Mouse (Mus musculus) CD4-positive, CD25-positive, alpha-beta regulatory T cell, adult 4 months (primary cell): ENCODE results near the gene Mrpl51. TPM values are rescaled to one million over a fixed set of nuclear protein-coding genes. Genes with fewer than 3 reads are reported as not detected.
"Not testable (repeated sequence)": the region's sequence is repeated elsewhere in the genome, so short reads cannot be mapped to it uniquely, and the experiment has no call there.

ENCODE experiments used
- ATAC-seq: one replicate; pipeline ENCODE4 v1.8.0; 2017
- polyA plus RNA-seq, 2 experiments: library from polyadenylated mRNA; unstranded; fragments of 100-300 nt; shearing (Covaris generic); gene quantifications; one replicate each; pipeline ENCODE4 v1.2.1; 2017

The Mrpl51 gene
- polyA plus RNA-seq, 2 experiments from 2014 or later = 67.5 to 77.7 TPM

- ATAC-seq = no peak
These were observed 31.1 kb upstream of the Mrpl51 start for GRCm38 (mm10) chr6:125160558-125160853.

GRCm38 (mm10) chr6:125160854-125161760, 30.5 kb upstream of the Mrpl51 start:
- no peak for ATAC-seq

DNA sequence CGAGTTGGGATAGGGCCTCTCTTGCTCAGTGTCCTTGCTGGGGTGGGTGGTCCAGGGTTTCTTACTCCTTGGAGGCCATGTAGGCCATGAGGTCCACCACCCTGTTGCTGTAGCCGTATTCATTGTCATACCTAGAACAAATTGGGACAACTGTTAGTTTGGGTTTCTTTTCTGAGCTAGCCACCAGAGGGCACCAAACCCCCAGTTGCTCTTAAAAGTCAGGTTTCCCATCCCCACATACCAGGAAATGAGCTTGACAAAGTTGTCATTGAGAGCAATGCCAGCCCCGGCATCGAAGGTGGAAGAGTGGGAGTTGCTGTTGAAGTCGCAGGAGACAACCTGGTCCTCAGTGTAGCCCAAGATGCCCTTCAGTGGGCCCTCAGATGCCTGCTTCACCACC, 29.6 kb upstream of the Mrpl51 start:
- peak; percentile 9 for ATAC-seq

- ATAC-seq = not testable (repeated sequence)
These were observed 28.8 kb upstream of the Mrpl51 start for GRCm38 (mm10) chr6:125162615-125163305.

GRCm38 (mm10) chr6:125163801-125164657, 27.6 kb upstream of the Mrpl51 start:
- no peak for ATAC-seq

- peak; percentile 24 for ATAC-seq
These were observed 26.8 kb upstream of the Mrpl51 start for GRCm38 (mm10) chr6:125164672-125165327.

- peak; percentile 89 for ATAC-seq
These were observed 26.2 kb upstream of the Mrpl51 start for GRCm38 (mm10) chr6:125165328-125165891.

DNA sequence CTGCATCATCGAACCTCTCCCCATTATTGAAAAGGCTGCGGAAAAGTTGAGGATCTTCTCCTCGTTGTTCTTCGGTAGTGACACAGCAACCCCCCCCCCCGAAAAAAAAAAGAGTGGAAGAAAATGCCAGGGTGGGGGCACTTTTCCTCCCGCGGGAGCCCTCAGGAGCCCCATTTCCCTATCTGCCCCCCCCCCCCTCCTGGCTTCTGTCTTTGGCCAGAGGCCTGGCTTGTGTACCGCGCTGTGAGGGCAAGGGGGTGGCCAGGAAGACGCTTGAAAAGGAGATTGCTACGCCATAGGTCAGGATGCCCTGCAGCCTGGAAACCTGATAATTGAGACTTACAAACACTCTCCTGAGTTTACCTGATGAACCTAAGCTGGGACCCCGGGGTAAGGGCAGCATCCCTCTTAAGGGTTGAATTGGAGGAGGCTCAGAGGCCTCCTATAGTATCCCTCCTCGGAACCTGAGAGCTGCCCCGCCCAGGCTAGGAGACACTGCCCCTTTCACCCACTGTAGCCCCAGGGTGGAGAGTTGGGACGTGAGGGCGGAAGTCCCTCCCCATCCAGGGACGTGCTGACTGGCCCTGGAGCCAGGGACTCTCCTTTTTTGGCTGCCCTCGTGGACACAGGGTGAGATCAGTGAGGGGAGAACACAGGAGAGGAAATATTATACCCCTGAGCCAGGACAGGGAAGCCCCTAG, 25.4 kb upstream of the Mrpl51 start, which contains the start of gene Gapdh:
TSS of gene Gapdh (minus strand) at position 417 of the 701 bp plus-strand sequence.
- no peak for ATAC-seq

DNA sequence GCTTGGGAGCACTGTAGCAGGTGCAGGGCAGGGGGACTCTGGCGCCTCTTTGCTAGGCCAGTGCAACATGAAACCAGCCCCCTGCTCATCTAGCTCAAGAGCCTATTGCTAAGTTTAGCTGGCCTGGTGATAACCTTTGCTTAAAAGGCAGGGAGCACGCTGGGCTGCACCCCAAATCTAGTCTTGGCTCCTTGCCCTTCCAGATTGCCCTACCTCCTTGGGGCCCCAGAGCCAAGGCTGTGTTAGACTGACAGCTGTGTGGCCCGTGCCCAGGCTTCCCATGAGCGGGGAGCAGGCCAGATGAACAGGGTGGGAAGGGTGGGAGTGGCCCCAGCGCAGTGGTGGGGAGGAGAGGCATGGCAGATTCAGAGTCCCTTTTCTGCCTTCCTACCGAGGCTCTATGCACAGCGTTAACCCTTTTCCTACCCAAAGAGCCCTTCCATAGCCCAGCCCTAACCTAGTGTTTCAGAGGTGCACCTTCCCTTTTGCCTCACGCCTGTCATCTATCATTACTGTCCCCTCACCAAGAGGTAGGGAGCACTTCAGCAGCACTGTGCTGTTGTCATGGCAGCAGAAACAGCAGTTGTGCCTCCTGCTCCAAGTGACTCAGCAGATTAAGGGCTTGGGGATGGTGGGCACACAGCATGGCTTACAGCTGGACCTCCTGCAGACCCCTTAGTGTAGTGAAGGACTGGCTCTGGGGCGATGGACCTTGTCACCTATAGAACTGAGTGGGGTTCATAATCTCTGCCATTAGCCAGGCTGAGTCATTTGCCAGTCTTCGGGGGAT, 24.5 kb upstream of the Mrpl51 start:
- ATAC-seq = no peak

DNA sequence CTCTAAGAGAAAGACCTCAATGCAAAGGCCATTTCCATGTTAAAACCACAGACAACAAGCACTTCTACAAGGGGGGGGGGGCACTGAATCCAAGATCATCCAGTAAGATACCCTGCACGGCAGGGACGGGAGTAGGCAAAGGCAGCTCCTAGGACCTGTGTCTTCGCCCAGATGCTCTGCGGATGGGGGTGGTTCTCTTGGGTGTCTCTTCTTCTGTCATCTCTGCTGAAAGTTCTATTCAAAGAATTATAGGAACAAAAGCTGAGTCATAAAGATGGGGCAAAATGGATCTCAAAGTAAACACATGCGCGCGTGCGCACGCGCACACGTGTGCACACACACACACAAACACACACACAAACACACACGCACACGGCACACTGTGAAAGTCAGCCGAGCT, 23.5 kb upstream of the Mrpl51 start:
- no peak for ATAC-seq

DNA sequence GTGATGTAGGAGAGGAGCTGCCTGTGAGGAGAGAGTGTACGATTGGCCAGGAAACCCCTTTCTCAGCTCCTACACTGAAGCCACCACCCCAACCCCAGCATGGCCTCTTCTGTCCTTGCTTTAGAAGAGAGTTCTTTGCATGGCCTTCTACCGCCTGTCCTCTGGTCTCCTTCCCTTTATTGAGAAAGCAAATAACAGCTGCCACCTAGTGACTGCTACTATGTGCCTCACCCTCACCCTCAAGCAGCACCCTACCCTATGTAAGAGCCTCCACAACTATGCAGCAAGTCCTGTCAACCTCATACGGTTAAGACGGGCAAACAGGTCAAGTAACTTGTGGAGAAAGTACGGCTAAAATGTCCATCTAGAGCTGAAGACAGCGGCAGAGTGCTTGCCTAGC, 21.4 kb upstream of the Mrpl51 start:
- ATAC-seq = no peak

DNA sequence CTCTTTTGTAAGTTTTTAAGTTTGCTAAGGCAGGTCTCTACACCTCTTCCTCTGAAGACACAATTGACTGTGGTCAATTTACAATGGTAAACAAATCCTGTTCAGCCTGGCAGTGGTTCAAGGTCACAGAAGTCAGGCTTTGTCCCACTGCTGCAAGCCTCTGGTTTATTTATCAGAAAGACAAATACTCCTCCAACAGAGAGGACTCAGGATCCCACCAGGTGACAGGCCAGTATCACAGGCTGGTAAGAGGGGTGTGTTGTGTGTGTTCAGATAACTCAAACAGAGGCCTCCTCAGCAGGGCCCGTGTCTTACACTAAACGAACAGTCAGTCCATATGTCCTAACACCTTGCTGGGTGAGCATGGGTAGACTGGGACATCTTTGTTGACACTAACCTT, 19.1 kb upstream of the Mrpl51 start:
- ATAC-seq = no peak

GRCm38 (mm10) chr6:125173256-125173655, 18.3 kb upstream of the Mrpl51 start:
- ATAC-seq = no peak

DNA sequence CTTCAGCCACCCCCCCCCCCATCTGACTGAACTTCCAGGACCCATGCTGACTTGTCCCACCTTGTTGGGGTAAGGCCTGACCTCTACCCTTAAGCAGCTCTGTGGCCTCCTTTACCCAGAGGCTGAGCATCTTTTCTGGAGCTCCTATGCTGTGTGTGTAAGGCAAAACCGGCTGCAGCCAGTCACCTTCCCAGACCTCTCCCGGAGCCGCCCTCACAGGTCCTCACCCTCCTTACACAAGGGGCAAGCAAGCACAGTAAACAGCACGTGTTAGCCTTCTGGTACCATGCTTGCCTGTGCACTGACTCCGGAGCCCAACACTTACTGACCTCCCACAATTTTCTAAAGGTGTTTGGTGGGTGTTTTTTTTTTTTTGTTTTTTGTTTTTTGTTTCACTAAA, 16.1 kb upstream of the Mrpl51 start:
- no peak for ATAC-seq

- ATAC-seq = no peak
These were observed 12.0 kb upstream of the Mrpl51 start for GRCm38 (mm10) chr6:125179601-125180000.

DNA sequence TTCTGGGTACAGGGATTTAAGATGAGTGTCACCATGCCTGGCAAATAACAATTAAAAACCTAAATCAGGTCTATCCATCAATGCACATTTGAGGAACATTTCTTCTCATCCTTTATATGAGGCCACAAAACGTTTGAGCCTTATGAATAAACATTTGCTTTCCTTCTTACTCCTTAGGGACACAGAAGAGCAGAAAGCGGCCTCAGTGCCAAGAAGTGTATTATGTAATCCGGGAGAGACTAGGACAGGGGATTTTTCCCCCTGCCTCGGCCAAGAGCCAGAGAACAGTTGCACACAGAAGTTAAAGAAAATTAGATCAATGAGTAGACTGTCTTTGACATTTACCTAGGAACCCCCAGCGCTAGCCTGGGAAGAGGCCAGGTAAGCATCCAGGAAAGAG, 9.5 kb upstream of the Mrpl51 start:
- no peak for ATAC-seq

- no peak for ATAC-seq
These were observed 5.4 kb upstream of the Mrpl51 start for GRCm38 (mm10) chr6:125186203-125186602.

DNA sequence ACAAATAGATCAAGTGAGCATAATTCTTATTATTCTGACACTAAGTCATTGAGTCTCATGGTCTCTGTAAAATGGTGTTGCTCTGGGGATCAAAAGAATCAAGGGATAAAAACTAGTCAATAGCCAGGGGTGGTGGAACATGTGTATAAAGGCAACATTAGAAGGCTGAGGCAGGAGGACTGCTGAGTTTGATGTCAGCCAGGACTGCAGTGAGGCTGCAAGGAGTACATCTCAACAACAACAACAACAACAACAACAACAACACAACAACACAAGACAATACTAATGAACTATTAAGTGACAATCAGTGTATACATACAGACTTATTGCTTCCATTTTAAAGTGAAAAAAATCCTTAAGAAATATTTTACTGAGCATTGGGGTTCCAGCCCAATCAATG, 785 bp upstream of the Mrpl51 start:
- ATAC-seq = no peak

DNA sequence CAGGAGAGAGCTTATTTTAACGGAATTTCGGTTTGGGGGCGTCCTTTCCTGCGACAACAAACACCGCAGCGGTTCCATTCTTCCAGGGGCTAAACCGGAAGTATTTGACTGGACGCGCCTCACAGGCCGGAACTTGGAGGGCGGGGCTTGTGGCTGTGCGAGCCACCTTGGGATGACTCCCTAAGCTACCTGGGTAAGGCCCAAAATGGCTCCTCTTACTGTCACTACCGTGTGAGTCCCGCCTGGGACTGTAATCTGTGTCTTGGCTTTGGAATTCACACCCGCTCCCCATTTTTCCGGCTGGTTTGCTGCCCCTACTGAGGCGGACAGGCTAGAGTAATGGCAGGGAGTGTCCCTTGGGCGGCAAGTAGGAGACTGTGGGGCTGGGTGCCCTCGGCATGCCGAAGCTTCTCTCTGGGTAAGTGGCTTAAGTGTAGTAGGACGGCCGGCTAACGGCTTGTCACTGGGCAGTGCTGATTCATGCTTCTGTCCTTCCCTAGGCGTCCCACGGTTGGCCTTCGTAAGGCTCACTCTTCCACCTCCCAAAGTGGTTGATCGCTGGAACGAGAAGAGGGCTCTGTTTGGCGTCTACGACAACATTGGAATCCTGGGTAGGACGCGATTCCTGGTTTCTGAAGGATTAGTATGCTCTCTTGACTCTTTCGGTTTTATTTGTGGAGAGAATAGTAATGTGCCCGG, 564 bp downstream of the Mrpl51 start:
- ATAC-seq = peak; percentile 70

- no peak for ATAC-seq
These were observed 1.2 kb downstream of the Mrpl51 start for GRCm38 (mm10) chr6:125192841-125193240.
